In genomic region chr2:75818719-75819118, GRCm38 (mm10) we compare ENCODE assay signal across 16 mouse cellular contexts.
"Had no signal": no experiment of that assay in that cellular context is flagged by ENCODE, and none has a peak within 500 bp of the region (broad histone marks: within the 10 kb centered on the region; RNA-seq: fewer than 3 reads in every experiment).

No protein-coding gene starts in this region.

- H3K4me1 ChIP-seq: limb, embryonic 15.5 days; liver, embryonic 12.5 days; liver, embryonic 15.5 days had no signal

- H3K9ac ChIP-seq: limb, embryonic 12.5 days; limb, embryonic 15.5 days; liver, embryonic 12.5 days; liver, embryonic 15.5 days had no signal

- H3K9me3 ChIP-seq: limb, embryonic 12.5 days; limb, embryonic 15.5 days; liver, embryonic 12.5 days; liver, embryonic 15.5 days; megakaryocyte, embryonic 14.5 days; midbrain, embryonic 10.5 days had no signal

- H3K27me3 ChIP-seq: limb, embryonic 12.5 days; limb, embryonic 15.5 days; liver, embryonic 12.5 days; liver, embryonic 15.5 days; megakaryocyte, embryonic 14.5 days had no signal

- H3K4me2 ChIP-seq: limb, embryonic 12.5 days; limb, embryonic 15.5 days; liver, embryonic 12.5 days; liver, embryonic 15.5 days had no signal

- H3K27ac ChIP-seq: limb, embryonic 12.5 days; limb, embryonic 15.5 days; liver, embryonic 12.5 days; liver, embryonic 15.5 days; midbrain, embryonic 10.5 days had no signal

- DNase-seq: kidney, adult 9 months; kidney, postnatal 14 days; kidney, postnatal 4 days; left cerebral cortex, postnatal 4 days; lung, adult 2 months; lung, postnatal 14 days; lung, postnatal 4 days; midbrain, embryonic 14.5 days; thymus, adult 18-20 months; thymus, postnatal 36 days had no signal

- H3K36me3 ChIP-seq: limb, embryonic 12.5 days; limb, embryonic 15.5 days; liver, embryonic 12.5 days; liver, embryonic 15.5 days; midbrain, embryonic 10.5 days had no signal

- ATAC-seq: liver, embryonic 12.5 days had no signal

- H3K4me3 ChIP-seq: limb, embryonic 12.5 days; limb, embryonic 15.5 days; liver, embryonic 12.5 days; liver, embryonic 15.5 days; megakaryocyte, embryonic 14.5 days; midbrain, embryonic 10.5 days had no signal
